Mouse (Mus musculus): ENCODE measurements around the gene H2-M5. TPM values are rescaled to one million over a fixed set of nuclear protein-coding genes. Genes with fewer than 3 reads are reported as not detected.

H2-M5 gene
- total and polyA plus RNA-seq, 3 experiments: 0.11 TPM; not detected in 2

DNA sequence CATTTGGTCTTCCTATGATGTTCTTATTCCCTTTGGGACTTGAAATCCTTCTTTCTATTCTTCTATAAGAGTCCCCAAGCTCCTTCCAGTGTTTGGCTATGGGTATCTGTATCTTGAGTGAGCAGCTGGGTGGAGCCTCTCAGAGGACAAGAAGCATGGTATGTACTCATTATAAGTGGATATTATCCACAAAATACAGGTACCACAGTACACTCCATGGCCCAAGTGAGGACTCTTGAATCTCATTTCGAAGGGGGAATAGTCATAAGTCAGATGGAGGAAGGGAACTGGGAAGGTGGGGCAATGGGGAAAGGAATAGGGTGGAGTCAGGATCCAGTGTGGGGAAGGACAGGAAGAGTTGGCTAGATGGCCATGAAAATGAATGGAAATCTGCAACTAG lies 36.3 kb downstream of the H2-M5 start:
- TF ChIP-seq TAL1 (conservative IDR thresholded peaks at IDR 0.05; ENCODE audit: low read depth, low read length) (no peak), CTCF (IDR thresholded peaks at IDR 0.05; ENCODE audit: low read depth, low read length) (no peak), GATA1 (IDR thresholded peaks at IDR 0.05; ENCODE audit: borderline replicate concordance, low read length) (no peak), POLR2AphosphoS5 (IDR thresholded peaks at IDR 0.05; ENCODE audit: insufficient replicate concordance, low read depth, low read length) (no peak), GATA2 (IDR thresholded peaks at IDR 0.05; ENCODE audit: borderline replicate concordance, low read depth, low read length) (no peak)
- H3K36me3 ChIP-seq (replicated peaks): peaks cover 52% of the 10 kb centered on the region
- ATAC-seq (ENCODE audit: extremely low read depth, insufficient number of reproducible peaks, low FRiP score, poor library complexity, severe bottlenecking) (no peak), DNase-seq (ENCODE audit: low spot score) (no peak)
- peaks cover 22% of the 10 kb centered on the region for H3K4me1 ChIP-seq (ENCODE audit: insufficient read depth, low read depth, low read length)
- H3K9me3 ChIP-seq (replicated peaks): no peaks in the 10 kb centered on the region
- H3K27me3 ChIP-seq (ENCODE audit: insufficient read depth, low read length): no peaks in the 10 kb centered on the region
- H3K4me3 ChIP-seq (ENCODE audit: low read depth, low read length): no peak overlapping the region

- TF ChIP-seq CTCF (IDR thresholded peaks at IDR 0.05; ENCODE audit: low read depth, low read length): no peak
- TF ChIP-seq TAL1 (conservative IDR thresholded peaks at IDR 0.05; ENCODE audit: low read depth, low read length): no peak
- no peak for TF ChIP-seq GATA1 (IDR thresholded peaks at IDR 0.05; ENCODE audit: borderline replicate concordance, low read length)
- no peak for TF ChIP-seq POLR2AphosphoS5 (IDR thresholded peaks at IDR 0.05; ENCODE audit: insufficient replicate concordance, low read depth, low read length)
- TF ChIP-seq GATA2 (IDR thresholded peaks at IDR 0.05; ENCODE audit: borderline replicate concordance, low read depth, low read length): no peak
- Histone ChIP-seq H3K27me3 (ENCODE audit: insufficient read depth, low read length) (no peaks in the 10 kb centered on the region), H3K4me3 (ENCODE audit: low read depth, low read length) (no peak overlapping the region), H3K9me3 (replicated peaks) (no peaks in the 10 kb centered on the region), H3K4me1 (ENCODE audit: insufficient read depth, low read depth, low read length) (peaks cover 19% of the 10 kb centered on the region), H3K36me3 (replicated peaks) (peaks cover 56% of the 10 kb centered on the region)
- no peak for DNase-seq (ENCODE audit: low spot score)
- no peak for ATAC-seq (ENCODE audit: extremely low read depth, insufficient number of reproducible peaks, low FRiP score, poor library complexity, severe bottlenecking)
Observed at GRCm38 (mm10) chr17:36952631-36953030, 36.7 kb downstream of the H2-M5 start.

DNA sequence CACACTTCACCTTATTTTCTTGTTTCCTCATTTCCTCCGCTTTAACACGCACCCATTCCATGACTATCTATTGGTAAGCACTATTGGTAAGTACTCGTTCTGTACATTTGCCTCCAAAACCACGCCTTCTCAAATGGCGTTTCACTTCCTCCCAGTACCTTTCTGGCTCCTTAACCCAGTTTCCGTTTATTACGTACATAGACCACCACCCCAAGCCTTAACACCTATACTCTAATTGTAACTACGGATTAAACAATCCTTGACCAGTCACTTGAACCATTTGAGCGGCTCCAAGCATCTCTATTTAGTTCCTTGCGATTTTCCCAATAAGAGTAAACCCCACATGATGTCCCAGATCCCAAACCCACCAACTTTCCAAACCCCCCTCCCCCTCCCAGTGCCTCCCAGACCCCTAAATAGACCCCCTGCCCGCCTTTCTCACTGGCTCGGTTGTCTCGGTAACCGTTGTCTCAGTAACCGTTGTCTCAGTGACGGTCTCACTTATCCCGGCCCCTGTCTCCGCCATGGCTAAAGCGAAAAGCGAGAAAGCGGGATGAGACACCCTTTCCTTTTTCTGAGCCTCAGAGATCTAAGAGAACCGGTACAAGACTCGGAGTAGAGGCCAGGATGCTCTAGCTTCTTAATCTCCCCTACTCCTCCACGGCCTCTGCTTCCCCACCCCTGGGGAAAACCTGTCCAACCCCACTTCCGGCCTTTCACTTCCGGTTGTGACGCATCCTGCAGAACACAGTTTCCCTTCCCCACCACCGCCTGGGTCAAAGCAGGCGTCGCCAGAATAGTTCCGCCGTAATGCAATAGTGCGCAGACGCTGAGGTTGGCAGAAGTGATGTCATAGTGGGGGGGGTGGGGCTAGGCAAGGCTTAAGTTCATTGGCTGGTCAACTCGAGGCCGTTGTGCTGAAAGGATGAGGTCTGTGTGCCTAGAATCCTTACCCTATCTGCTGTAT lies 38.1 kb downstream of the H2-M5 start, which contains the start of gene Ppp1r11:
TSS of gene Ppp1r11 (minus strand) at position 761 of the 967 bp plus-strand sequence.
- ATAC-seq (ENCODE audit: extremely low read depth, insufficient number of reproducible peaks, low FRiP score, poor library complexity, severe bottlenecking) (peak; percentile 99), DNase-seq (ENCODE audit: low spot score) (peak; percentile 75)
- Histone ChIP-seq H3K27me3 (ENCODE audit: insufficient read depth, low read length) (no peaks in the 10 kb centered on the region; the same call in 1 of the 2 replicates), H3K4me3 (ENCODE audit: low read depth, low read length) (peak within 1 kb of the TSS; percentile 77), H3K36me3 (replicated peaks) (peaks cover 56% of the 10 kb centered on the region), H3K4me1 (ENCODE audit: insufficient read depth, low read depth, low read length) (peaks cover 12% of the 10 kb centered on the region), H3K9me3 (replicated peaks) (peaks cover 7% of the 10 kb centered on the region)
- no peak for TF ChIP-seq GATA1 (IDR thresholded peaks at IDR 0.05; ENCODE audit: borderline replicate concordance, low read length)
- TF ChIP-seq CTCF (IDR thresholded peaks at IDR 0.05; ENCODE audit: low read depth, low read length): no peak
- TF ChIP-seq TAL1 (conservative IDR thresholded peaks at IDR 0.05; ENCODE audit: low read depth, low read length): no peak
- TF ChIP-seq GATA2 (IDR thresholded peaks at IDR 0.05; ENCODE audit: borderline replicate concordance, low read depth, low read length): no peak
- TF ChIP-seq POLR2AphosphoS5 (IDR thresholded peaks at IDR 0.05; ENCODE audit: insufficient replicate concordance, low read depth, low read length): no peak

- ATAC-seq (ENCODE audit: extremely low read depth, insufficient number of reproducible peaks, low FRiP score, poor library complexity, severe bottlenecking): no peak
- Histone ChIP-seq H3K36me3 (replicated peaks) (peaks cover 45% of the 10 kb centered on the region), H3K4me3 (ENCODE audit: low read depth, low read length) (no peak overlapping the region), H3K27me3 (ENCODE audit: insufficient read depth, low read length) (no peaks in the 10 kb centered on the region; the same call in 1 of the 2 replicates), H3K4me1 (ENCODE audit: insufficient read depth, low read depth, low read length) (peaks cover 12% of the 10 kb centered on the region), H3K9me3 (replicated peaks) (peaks cover 7% of the 10 kb centered on the region)
- no peak for TF ChIP-seq GATA1 (IDR thresholded peaks at IDR 0.05; ENCODE audit: borderline replicate concordance, low read length)
- DNase-seq (ENCODE audit: low spot score): no peak
Observed at GRCm38 (mm10) chr17:36949265-36949664, 40.1 kb downstream of the H2-M5 start.

- Histone ChIP-seq H3K4me1 (ENCODE audit: insufficient read depth, low read depth, low read length) (peaks cover 12% of the 10 kb centered on the region), H3K9me3 (replicated peaks) (peaks cover 7% of the 10 kb centered on the region), H3K36me3 (replicated peaks) (peaks cover 40% of the 10 kb centered on the region), H3K27me3 (ENCODE audit: insufficient read depth, low read length) (no peaks in the 10 kb centered on the region; the same call in 1 of the 2 replicates), H3K4me3 (ENCODE audit: low read depth, low read length) (no peak overlapping the region)
- no peak for ATAC-seq (ENCODE audit: extremely low read depth, insufficient number of reproducible peaks, low FRiP score, poor library complexity, severe bottlenecking)
- TF ChIP-seq GATA1 (IDR thresholded peaks at IDR 0.05; ENCODE audit: borderline replicate concordance, low read length): no peak
- TF ChIP-seq GATA2 (IDR thresholded peaks at IDR 0.05; ENCODE audit: borderline replicate concordance, low read depth, low read length): no peak
- no peak for TF ChIP-seq POLR2AphosphoS5 (IDR thresholded peaks at IDR 0.05; ENCODE audit: insufficient replicate concordance, low read depth, low read length)
- TF ChIP-seq TAL1 (conservative IDR thresholded peaks at IDR 0.05; ENCODE audit: low read depth, low read length): no peak
- no peak for TF ChIP-seq CTCF (IDR thresholded peaks at IDR 0.05; ENCODE audit: low read depth, low read length)
- no peak for DNase-seq (ENCODE audit: low spot score)
Observed at GRCm38 (mm10) chr17:36948286-36948685, 41.1 kb downstream of the H2-M5 start.

- Histone ChIP-seq H3K27me3 (ENCODE audit: insufficient read depth, low read length) (peaks cover 7% of the 10 kb centered on the region; the same call in 1 of the 2 replicates), H3K4me3 (ENCODE audit: low read depth, low read length) (no peak overlapping the region), H3K9me3 (replicated peaks) (peaks cover 7% of the 10 kb centered on the region), H3K4me1 (ENCODE audit: insufficient read depth, low read depth, low read length) (peaks cover 16% of the 10 kb centered on the region), H3K36me3 (replicated peaks) (peaks cover 34% of the 10 kb centered on the region)
- ATAC-seq (ENCODE audit: extremely low read depth, insufficient number of reproducible peaks, low FRiP score, poor library complexity, severe bottlenecking) (no peak), DNase-seq (ENCODE audit: low spot score) (no peak)
- TF ChIP-seq POLR2AphosphoS5 (IDR thresholded peaks at IDR 0.05; ENCODE audit: insufficient replicate concordance, low read depth, low read length) (no peak), TAL1 (conservative IDR thresholded peaks at IDR 0.05; ENCODE audit: low read depth, low read length) (no peak), GATA1 (IDR thresholded peaks at IDR 0.05; ENCODE audit: borderline replicate concordance, low read length) (no peak), CTCF (IDR thresholded peaks at IDR 0.05; ENCODE audit: low read depth, low read length) (no peak), GATA2 (IDR thresholded peaks at IDR 0.05; ENCODE audit: borderline replicate concordance, low read depth, low read length) (no peak)
Observed at GRCm38 (mm10) chr17:36947051-36947819, 42.1 kb downstream of the H2-M5 start.
